Mouse (Mus musculus): Measurements from ENCODE around the gene Gm3336.

DNA sequence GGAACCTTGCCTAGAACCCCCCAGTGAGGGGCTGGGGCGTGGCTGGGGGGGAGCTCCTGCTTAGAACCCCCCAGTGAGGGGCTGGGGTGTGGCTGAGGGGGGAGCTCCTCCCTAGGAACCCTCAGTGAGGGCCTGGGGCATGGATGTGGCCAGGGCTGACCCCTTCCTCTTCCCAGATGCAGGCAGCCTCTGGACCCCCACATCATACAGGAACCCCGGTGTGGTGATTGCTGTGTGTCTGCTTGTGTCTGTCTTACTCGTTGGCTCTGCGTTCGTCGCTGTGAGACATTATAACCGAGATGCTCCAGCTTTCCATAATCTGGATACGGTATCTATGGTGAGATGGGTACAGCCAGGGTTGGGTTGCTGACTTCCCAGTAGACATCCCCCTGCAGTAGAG, 3.3 kb downstream of the Gm3336 start:
- TF ChIP-seq POLR2A (IDR thresholded peaks at IDR 0.05; ENCODE audit: low read depth, low read length) (no peak), CTCF (IDR thresholded peaks at IDR 0.05; ENCODE audit: extremely low read depth, insufficient read length, insufficient replicate concordance, low read depth, low read length) (no peak)

Measured in small intestine, adult 2 months (tissue).